Mouse (Mus musculus) effector memory CD4-positive, alpha-beta T cell, adult 5 months (primary cell): ENCODE measurements around the gene Fjx1. TPM values are rescaled to one million over a fixed set of nuclear protein-coding genes. Genes with fewer than 3 reads are reported as not detected.

Experiments used
- polyA plus RNA-seq: library from polyadenylated mRNA; unstranded; fragments of 100-300 nt; shearing (Covaris generic); gene quantifications from one replicate; pipeline ENCODE4 v1.2.1, GENCODE M21; 2017

Gene Fjx1
- not detected for polyA plus RNA-seq

DNA sequence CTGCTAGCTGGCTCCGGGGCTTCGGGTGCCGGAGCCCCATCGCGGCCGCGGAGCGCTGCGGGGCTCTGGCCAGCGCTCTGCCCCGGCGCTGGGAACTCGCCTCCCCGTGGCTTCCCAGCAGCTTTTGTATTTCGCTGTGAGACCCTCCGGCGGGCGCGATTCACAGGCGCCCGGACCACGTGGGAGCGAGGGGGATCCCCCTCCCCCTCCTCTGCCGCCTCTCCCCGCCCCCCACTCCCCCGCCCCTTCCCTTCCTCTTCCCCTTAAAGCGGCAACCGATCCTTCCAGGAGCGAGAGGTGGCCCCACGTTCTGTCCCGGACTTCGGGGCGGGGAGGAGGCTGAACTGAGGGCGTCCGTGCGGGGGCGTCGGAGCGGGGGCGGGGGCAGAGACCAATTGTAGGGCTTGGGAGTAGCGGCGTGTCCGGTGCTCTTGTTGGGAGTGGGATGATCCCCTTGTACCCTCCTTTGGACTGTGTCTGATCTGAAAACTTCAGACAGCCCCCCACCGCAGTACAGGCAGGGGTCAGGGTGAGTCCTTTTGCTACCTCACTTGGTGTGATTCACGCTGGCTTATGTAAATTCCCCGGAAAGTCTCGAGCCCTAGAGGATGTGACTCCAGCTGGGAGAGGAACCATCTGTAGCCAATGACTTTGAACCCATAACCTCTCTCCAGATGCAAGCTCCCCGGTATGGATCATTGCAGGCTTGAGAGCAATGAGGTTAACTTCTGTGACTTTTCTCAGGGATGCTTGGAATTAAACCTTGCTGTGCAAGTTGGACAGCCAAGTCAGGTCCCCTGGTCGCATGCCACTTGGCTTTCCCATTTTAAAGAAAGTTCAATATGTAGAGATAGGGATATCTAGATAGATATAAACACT, at the start of gene Fjx1:
Gene Fjx1 (minus strand): TSS at position 829 of the 879 bp plus-strand sequence.

DNA sequence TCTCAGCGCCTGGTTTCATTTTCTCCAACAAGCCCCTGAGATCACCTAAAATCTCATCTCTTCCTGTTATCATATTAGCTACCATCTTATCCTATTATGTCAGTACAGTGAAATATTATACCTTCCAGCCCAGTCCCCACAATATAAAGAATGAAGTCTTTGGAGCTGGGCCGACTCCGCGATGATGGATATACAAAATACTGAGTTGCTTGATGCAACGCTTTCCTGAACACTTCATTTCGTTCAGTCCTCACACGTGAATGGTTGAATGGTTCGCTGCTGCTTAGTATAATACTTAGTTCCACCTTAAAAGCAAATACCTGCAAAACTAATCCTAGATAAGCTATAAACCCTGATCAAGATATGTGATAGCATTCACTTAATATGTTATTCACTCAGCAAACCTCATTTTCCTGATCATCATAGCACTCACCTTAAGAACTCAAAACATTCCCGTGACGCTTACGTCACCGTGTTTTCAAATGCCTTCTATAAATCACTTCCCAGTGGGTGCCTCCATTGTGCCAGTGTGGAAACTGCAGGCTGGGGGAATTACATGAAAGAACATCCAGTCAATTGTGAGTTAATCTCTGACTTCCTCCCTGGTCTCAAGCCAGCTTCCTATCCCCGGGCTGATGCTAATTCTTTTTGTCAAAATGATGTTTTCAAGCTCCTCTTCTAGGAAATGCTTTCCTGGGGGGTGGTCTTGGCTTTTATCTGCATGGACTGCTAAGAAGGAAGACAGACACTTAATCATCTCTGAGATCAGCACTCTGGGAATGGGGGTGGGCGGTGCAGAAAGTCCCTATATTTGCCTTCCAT, 44.7 kb downstream of the Fjx1 start, which contains the start of gene Trim44:
Gene Trim44 (minus strand): TSS at position 466 of the 822 bp plus-strand sequence.

Other genes starting within 250 kb of the Fjx1 start
- 40.3 TPM for gene Trim44, start 44.7 kb downstream of the Fjx1 start, polyA plus RNA-seq
- not detected for gene Pamr1, start 97.5 kb upstream of the Fjx1 start, polyA plus RNA-seq
- gene Slc1a2, start 206.2 kb upstream of the Fjx1 start, polyA plus RNA-seq: 0.09 TPM